Mouse (Mus musculus) thymus, postnatal 0 days (tissue): ENCODE results near the gene Pnliprp2. TPM values are rescaled to one million over a fixed set of nuclear protein-coding genes. Genes with fewer than 3 reads are reported as not detected.

Experiments
- DNase-seq: peaks from one replicate; pipeline ENCODE4 v3.0.0-alpha.2; 2015; ENCODE audit warnings: low spot score
- polyA plus RNA-seq: library from polyadenylated mRNA; unstranded; fragments of >200 nt; fragmentation: Nextera tagmentation; extraction: Ambion mirVana; gene quantifications from 2 replicates; pipeline ENCODE4 v1.2.1, GENCODE M21; 2015

Pnliprp2 gene
- polyA plus RNA-seq, 1 experiment from 2014 or later, result 0.12 TPM

- no peak for DNase-seq
Observed at GRCm38 (mm10) chr19:58795114-58795669, 35.7 kb downstream of the Pnliprp2 start.

- DNase-seq, result no peak
Observed at GRCm38 (mm10) chr19:58805191-58805779, 45.8 kb downstream of the Pnliprp2 start.

- peak; percentile 26 for DNase-seq
Observed at GRCm38 (mm10) chr19:58806364-58806763, 46.8 kb downstream of the Pnliprp2 start.

GRCm38 (mm10) chr19:58808864-58809263 is 49.3 kb downstream of the Pnliprp2 start:
- no peak for DNase-seq

GRCm38 (mm10) chr19:58810536-58810935 is 51.0 kb downstream of the Pnliprp2 start:
- DNase-seq, result no peak

GRCm38 (mm10) chr19:58815179-58815922 is 55.8 kb downstream of the Pnliprp2 start:
- no peak for DNase-seq

- DNase-seq, result no peak
Observed at GRCm38 (mm10) chr19:58816453-58817041, 57.0 kb downstream of the Pnliprp2 start.

- DNase-seq, result no peak
Observed at GRCm38 (mm10) chr19:58817398-58817797, 57.9 kb downstream of the Pnliprp2 start.

GRCm38 (mm10) chr19:58818571-58819415 is 59.3 kb downstream of the Pnliprp2 start:
- no peak for DNase-seq

GRCm38 (mm10) chr19:58822454-58823200 is 63.1 kb downstream of the Pnliprp2 start:
- no peak for DNase-seq

GRCm38 (mm10) chr19:58823301-58823700 is 63.8 kb downstream of the Pnliprp2 start:
- DNase-seq, result no peak

GRCm38 (mm10) chr19:58824316-58824715 is 64.8 kb downstream of the Pnliprp2 start:
- DNase-seq, result no peak

Other genes starting within 250 kb of the Pnliprp2 start
- gene Ccdc172, start 247.7 kb upstream of the Pnliprp2 start, polyA plus RNA-seq, result not detected in 2 replicates
- gene Pnlip, start 107.2 kb upstream of the Pnliprp2 start, polyA plus RNA-seq, result 0.12 and 0.19 TPM in 2 replicates
- 0.25 TPM in 1 of 2 replicates, not detected in the other for gene Pnliprp1, start 30.8 kb upstream of the Pnliprp2 start, polyA plus RNA-seq
- gene 1700019N19Rik, start 34.7 kb downstream of the Pnliprp2 start, polyA plus RNA-seq, result not detected in 2 replicates
- 0.12 and 0.24 TPM in 2 replicates for gene Eno4, start 183.7 kb downstream of the Pnliprp2 start, polyA plus RNA-seq
- 0.72 and 0.99 TPM in 2 replicates for gene Hspa12a, start 183.9 kb downstream of the Pnliprp2 start, polyA plus RNA-seq